Mouse (Mus musculus) forebrain, embryonic 10.5 days (tissue): ENCODE measurements around the gene Lin52. TPM values are rescaled to one million over a fixed set of nuclear protein-coding genes. Genes with fewer than 3 reads are reported as not detected.

ENCODE experiments used
- DNase-seq: peaks from one replicate; pipeline ENCODE4 v3.0.0-alpha.2; 2017; ENCODE audit warnings: low spot score; ENCODE audit errors: extremely low spot score
- H3K27ac ChIP-seq: fragments of 300-500 bp; sonication (generic); 2 replicates; pipeline ENCODE4 v1.5.1; 2016; ENCODE audit warnings: mild to moderate bottlenecking
- H3K27me3 ChIP-seq: fragments of 300-500 bp; sonication (generic); 2 replicates; pipeline ENCODE4 v1.6.1; 2016; ENCODE audit warnings: mild to moderate bottlenecking; ENCODE audit not compliant: poor library complexity, severe bottlenecking
- H3K36me3 ChIP-seq: fragments of 300-500 bp; sonication (generic); replicated peaks from 2 replicates; pipeline ENCODE4 v1.6.1; 2016; ENCODE audit warnings: mild to moderate bottlenecking, moderate library complexity
- H3K4me1 ChIP-seq: fragments of 300-500 bp; sonication (generic); 2 replicates; pipeline ENCODE4 v1.6.1; 2016
- H3K4me3 ChIP-seq: fragments of 300-500 bp; sonication (generic); 2 replicates; pipeline ENCODE4 v1.5.1; 2016; ENCODE audit warnings: mild to moderate bottlenecking, moderate library complexity
- H3K9me3 ChIP-seq: fragments of 300-500 bp; sonication (generic); 2 replicates; pipeline ENCODE4 v1.6.1; 2016; ENCODE audit warnings: mild to moderate bottlenecking, moderate library complexity
- WGBS: fragments of 180-500 bp; shearing (Covaris S2); methylation state at CpG from one replicate; pipeline ENCODE4 v1.1.7; 2016; 5-methylcytosine and 5-hydroxymethylcytosine counted together
- polyA plus RNA-seq: library from polyadenylated mRNA; unstranded; fragments of >200 nt; fragmentation: Nextera tagmentation; extraction: Ambion mirVana; gene quantifications from 2 replicates; pipeline ENCODE4 v1.2.1, GENCODE M21; 2016

The Lin52 gene
- polyA plus RNA-seq, 1 experiment from 2014 or later, result 31.1 TPM

GRCm38 (mm10) chr12:84567576-84567975 is 116.4 kb downstream of the Lin52 start:
- no peaks in the 10 kb centered on the region for H3K9me3 ChIP-seq
- H3K36me3 ChIP-seq, result no peaks in the 10 kb centered on the region
- peaks cover 79% of the 10 kb centered on the region for H3K27me3 ChIP-seq
- WGBS, result 87% methylated on average over 6 of the region's 6 CpGs
- no peak overlapping the region for H3K27ac ChIP-seq
- no peak overlapping the region for H3K4me3 ChIP-seq
- peaks cover 35% of the 10 kb centered on the region for H3K4me1 ChIP-seq
- no peak for DNase-seq

DNA sequence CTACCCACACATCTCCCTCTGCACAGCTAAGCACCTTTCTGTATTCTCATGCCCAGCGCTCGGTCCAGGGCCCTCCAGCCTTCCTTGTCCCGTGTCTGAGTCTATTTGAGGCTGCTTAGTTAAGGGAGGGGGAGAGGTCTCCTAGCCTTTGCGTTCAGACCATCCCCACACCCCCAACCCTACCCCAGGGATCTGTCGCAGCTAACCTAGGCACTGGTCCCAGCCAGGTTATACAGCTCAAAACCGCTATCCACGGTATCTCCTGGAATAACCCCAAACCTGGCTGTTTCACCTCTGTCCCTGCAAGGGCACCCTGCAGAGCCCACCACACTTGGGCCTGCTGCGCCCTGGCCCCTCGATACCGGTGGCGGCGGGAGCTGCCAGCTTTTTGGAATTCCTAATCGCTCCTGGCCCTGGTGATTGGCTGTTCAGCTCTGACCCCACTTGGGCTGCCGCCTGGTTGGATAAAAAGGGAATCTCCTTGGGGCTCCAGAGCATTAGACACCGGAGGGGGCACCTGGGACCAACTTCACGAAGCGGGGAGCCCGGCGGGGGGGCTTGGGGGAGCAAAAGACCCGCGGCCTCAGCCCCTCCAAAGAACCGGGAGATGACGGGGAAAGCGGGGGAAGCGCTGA is 118.2 kb downstream of the Lin52 start, which contains the start of gene Vsx2:
TSS of gene Vsx2 (plus strand) at position 427 of the 635 bp plus-strand sequence.
- Histone ChIP-seq H3K9me3 (no peaks in the 10 kb centered on the region), H3K27me3 (peaks cover 83% of the 10 kb centered on the region), H3K4me3 (peak within 1 kb of the TSS; percentile 40), H3K36me3 (no peaks in the 10 kb centered on the region), H3K27ac (no peak within 1 kb of the TSS), H3K4me1 (peaks cover 38% of the 10 kb centered on the region)
- DNase-seq, result no peak
- 1% methylated on average over 25 of the region's 25 CpGs for WGBS

GRCm38 (mm10) chr12:84569976-84570693 is 118.9 kb downstream of the Lin52 start:
- Histone ChIP-seq H3K27ac (no peak overlapping the region), H3K9me3 (no peaks in the 10 kb centered on the region), H3K36me3 (no peaks in the 10 kb centered on the region), H3K4me1 (peaks cover 38% of the 10 kb centered on the region), H3K4me3 (peak overlapping the region; percentile 40), H3K27me3 (peaks cover 84% of the 10 kb centered on the region)
- peak; percentile 32 for DNase-seq
- 1% methylated on average over 40 of the region's 40 CpGs for WGBS

- Histone ChIP-seq H3K36me3 (no peaks in the 10 kb centered on the region), H3K27me3 (peaks cover 92% of the 10 kb centered on the region), H3K27ac (no peak overlapping the region), H3K4me1 (peaks cover 38% of the 10 kb centered on the region), H3K9me3 (no peaks in the 10 kb centered on the region), H3K4me3 (peak overlapping the region; percentile 40)
- peak; percentile 44 for DNase-seq
- WGBS, result 2% methylated on average over 34 of the region's 34 CpGs
These were observed 119.6 kb downstream of the Lin52 start for GRCm38 (mm10) chr12:84570694-84571415.

GRCm38 (mm10) chr12:84571466-84572340 is 120.5 kb downstream of the Lin52 start:
- peak overlapping the region; percentile 40 for H3K4me3 ChIP-seq
- WGBS, result under 1% methylated on average over 43 of the region's 43 CpGs

GRCm38 (mm10) chr12:84572341-84572720 is 121.1 kb downstream of the Lin52 start:
- no peaks in the 10 kb centered on the region for H3K9me3 ChIP-seq
- no peak for DNase-seq
- 1% methylated on average over 7 of the region's 7 CpGs for WGBS
- H3K36me3 ChIP-seq, result no peaks in the 10 kb centered on the region
- H3K27ac ChIP-seq, result no peak overlapping the region
- no peak overlapping the region; the same call in 1 of the 2 replicates for H3K4me3 ChIP-seq
- H3K27me3 ChIP-seq, result peaks cover 100% of the 10 kb centered on the region
- peaks cover 38% of the 10 kb centered on the region for H3K4me1 ChIP-seq

More at GRCm38 (mm10) chr12:84571466-84572340, 120.5 kb downstream of the Lin52 start:
- peak; percentile 55 for DNase-seq
- Histone ChIP-seq H3K27ac (no peak overlapping the region), H3K9me3 (no peaks in the 10 kb centered on the region), H3K4me1 (peaks cover 38% of the 10 kb centered on the region), H3K36me3 (no peaks in the 10 kb centered on the region), H3K27me3 (peaks cover 100% of the 10 kb centered on the region)

- no peak overlapping the region for H3K4me3 ChIP-seq
- no peak overlapping the region for H3K27ac ChIP-seq
- H3K4me1 ChIP-seq, result peaks cover 43% of the 10 kb centered on the region
- no peak for DNase-seq
- H3K27me3 ChIP-seq, result peaks cover 100% of the 10 kb centered on the region
- no peaks in the 10 kb centered on the region for H3K36me3 ChIP-seq
- H3K9me3 ChIP-seq, result no peaks in the 10 kb centered on the region
- 11% methylated on average over 7 of the region's 7 CpGs for WGBS
These were observed 121.9 kb downstream of the Lin52 start for GRCm38 (mm10) chr12:84573094-84573493.

DNA sequence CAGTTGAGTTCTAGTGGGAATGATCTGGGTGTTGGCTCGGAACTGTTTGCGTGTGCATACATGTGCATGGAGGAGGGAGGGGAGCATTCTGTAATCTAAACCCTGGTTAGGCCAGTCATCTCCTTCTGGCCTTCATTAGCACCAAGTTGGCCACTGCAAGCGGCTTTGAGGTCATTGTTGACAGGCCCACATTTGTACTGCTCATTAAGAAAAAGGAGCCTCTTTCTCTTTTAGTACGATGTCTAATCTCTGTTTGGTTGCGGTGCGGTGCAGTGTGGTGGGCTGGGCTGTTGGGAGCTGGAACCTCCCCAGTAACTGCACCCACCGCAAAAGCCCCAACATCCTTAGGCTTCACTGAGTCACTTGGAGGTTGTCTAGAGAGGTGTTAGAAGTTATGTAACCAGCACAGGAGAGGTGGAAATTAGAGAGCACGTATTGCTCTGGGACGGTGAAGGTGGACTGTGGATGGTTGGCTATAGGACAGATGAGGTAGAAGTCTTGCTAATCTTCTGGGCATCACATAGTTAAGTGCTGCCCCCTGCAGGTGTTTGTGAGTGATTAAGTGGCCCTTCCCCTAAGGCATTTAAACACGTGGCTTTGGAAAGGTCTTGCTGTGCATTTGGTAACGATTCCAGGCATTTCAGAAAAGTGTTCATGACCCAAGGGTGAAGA is 126.7 kb downstream of the Lin52 start:
- Histone ChIP-seq H3K4me3 (no peak overlapping the region), H3K4me1 (peaks cover 12% of the 10 kb centered on the region), H3K27ac (no peak overlapping the region), H3K9me3 (no peaks in the 10 kb centered on the region; the same call in 1 of the 2 replicates), H3K27me3 (peaks cover 61% of the 10 kb centered on the region), H3K36me3 (no peaks in the 10 kb centered on the region)
- DNase-seq, result no peak
- WGBS, result 73% methylated on average over 11 of the region's 11 CpGs

DNA sequence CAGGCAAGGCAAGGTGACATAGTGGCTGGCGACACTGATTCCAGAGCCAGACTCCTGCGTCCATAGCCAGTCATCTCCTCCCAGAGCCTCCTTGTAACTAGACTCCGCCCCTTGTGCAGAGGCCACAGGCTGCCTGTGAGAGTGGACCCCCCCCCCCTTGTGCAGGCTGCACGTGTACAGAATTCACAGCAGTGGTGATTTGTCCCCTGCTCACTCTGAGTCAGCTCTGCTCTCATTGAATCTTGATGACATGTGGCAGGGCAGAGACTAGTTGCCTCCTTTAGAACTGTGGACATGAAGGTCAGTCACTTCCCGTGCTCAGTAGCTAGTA is 127.2 kb downstream of the Lin52 start:
- no peak overlapping the region for H3K4me3 ChIP-seq
- peaks cover 12% of the 10 kb centered on the region for H3K4me1 ChIP-seq
- no peaks in the 10 kb centered on the region; the same call in 1 of the 2 replicates for H3K9me3 ChIP-seq
- H3K27ac ChIP-seq, result no peak overlapping the region
- H3K27me3 ChIP-seq, result peaks cover 56% of the 10 kb centered on the region
- H3K36me3 ChIP-seq, result no peaks in the 10 kb centered on the region
- WGBS, result 44% methylated on average over 5 of the region's 5 CpGs
- DNase-seq, result no peak

- Histone ChIP-seq H3K4me1 (peaks cover 12% of the 10 kb centered on the region), H3K9me3 (no peaks in the 10 kb centered on the region; the same call in 1 of the 2 replicates), H3K4me3 (no peak overlapping the region), H3K27ac (no peak overlapping the region), H3K36me3 (no peaks in the 10 kb centered on the region), H3K27me3 (peaks cover 27% of the 10 kb centered on the region)
- 91% methylated on average over 2 of the region's 2 CpGs for WGBS
- DNase-seq, result no peak
These were observed 130.1 kb downstream of the Lin52 start for GRCm38 (mm10) chr12:84581285-84581684.

- under 1% methylated on average over 54 of the region's 54 CpGs for WGBS
- H3K27ac ChIP-seq, result peak overlapping the region; percentile 72
These were observed 138.9 kb downstream of the Lin52 start for GRCm38 (mm10) chr12:84589825-84590761.

More at GRCm38 (mm10) chr12:84589825-84590761, 138.9 kb downstream of the Lin52 start:
- Histone ChIP-seq H3K4me3 (peak overlapping the region; percentile 66), H3K4me1 (peaks cover 15% of the 10 kb centered on the region), H3K36me3 (no peaks in the 10 kb centered on the region), H3K27me3 (peaks cover 37% of the 10 kb centered on the region), H3K9me3 (no peaks in the 10 kb centered on the region)
- peak; percentile 93 for DNase-seq
